ENCODE assay signal across 17 mouse cellular contexts in genomic region chr16:67467041-67467440, GRCm38 (mm10).
"Had no signal": no experiment of that assay in that cellular context is flagged by ENCODE, and none has a peak within 500 bp of the region (broad histone marks: within the 10 kb centered on the region; RNA-seq: fewer than 3 reads in every experiment).

No protein-coding gene starts in this region.

- H3K4me3 ChIP-seq: neural tube, embryonic 12.5 days; neural tube, embryonic 13.5 days; neural tube, embryonic 15.5 days; stomach, embryonic 15.5 days had no signal

- H3K27ac ChIP-seq: neural tube, embryonic 12.5 days; neural tube, embryonic 13.5 days; neural tube, embryonic 15.5 days; stomach, embryonic 15.5 days; stomach, postnatal 0 days had no signal

- DNase-seq: retina, postnatal 1 day; right cerebral cortex, adult 18-20 months; right cerebral cortex, postnatal 14 days; right cerebral cortex, postnatal 25 days; right cerebral cortex, postnatal 4 days; spleen, adult 18-20 months; thymus, adult 18-20 months; thymus, adult 2 months; thymus, postnatal 14 days; thymus, postnatal 25 days; thymus, postnatal 36 days; thymus, postnatal 4 days had no signal
